Mouse (Mus musculus): ENCODE measurements at regions not wholly inside any gene's neighbourhood (a gene's known extent, or its start where the extent isn't known, plus 50 kb on each side); places are given as distances from the start of the nearest gene placed in this dataset.

GRCm38 (mm10) chr9:79216432-79216831, 502.2 kb downstream of the Col12a1 start:
- no peak for TF ChIP-seq POLR2A (IDR thresholded peaks at IDR 0.05; ENCODE audit: borderline replicate concordance, extremely low read depth, low read depth, low read length)
- TF ChIP-seq CTCF (IDR thresholded peaks at IDR 0.05; ENCODE audit: insufficient read depth, low read length), result no peak

Measured in lung, adult 2 months (tissue).